Mouse (Mus musculus) embryonic fibroblast, embryonic 13.5 days (primary cell): Measurements from ENCODE around the gene Ablim2. TPM values are rescaled to one million over a fixed set of nuclear protein-coding genes. Genes with fewer than 3 reads are reported as not detected.

Experiments
- H3K27ac ChIP-seq: 2 replicates; pipeline ENCODE4 v1.5.1; 2012; ENCODE audit warnings: low read length, control low read depth, inconsistent platforms; ENCODE audit not compliant: insufficient read depth
- H3K4me1 ChIP-seq: 2 replicates; pipeline ENCODE4 v1.6.1; 2011; ENCODE audit warnings: low read length; ENCODE audit not compliant: control insufficient read depth, insufficient read depth
- H3K4me3 ChIP-seq: 2 replicates; pipeline ENCODE4 v1.5.1; 2011; ENCODE audit warnings: mild to moderate bottlenecking, control low read depth, low read length; ENCODE audit not compliant: insufficient read depth
- CTCF ChIP-seq: IDR thresholded peaks from 2 replicates; pipeline ENCODE4 v1.5.1; 2011; ENCODE audit warnings: mild to moderate bottlenecking, control low read depth, low read length, moderate library complexity, borderline replicate concordance; ENCODE audit not compliant: insufficient read depth
- POLR2A ChIP-seq: IDR thresholded peaks from 2 replicates; pipeline ENCODE4 v1.6.1; 2011; ENCODE audit warnings: low read depth, mild to moderate bottlenecking, control low read depth, low read length, moderate library complexity
- polyA plus RNA-seq: library from polyadenylated mRNA; stranded (reverse); fragments of >200 nt; gene quantifications from 2 replicates; pipeline ENCODE4 v1.2.4, GENCODE M21; 2011; ENCODE audit warnings: low read depth; ENCODE audit not compliant: missing spikeins, insufficient read length

Gene Ablim2
- not detected in 2 replicates for polyA plus RNA-seq

- Histone ChIP-seq H3K4me3 (peak within 1 kb of the TSS; percentile 50), H3K4me1 (no peaks in the 10 kb centered on the region), H3K27ac (no peak within 1 kb of the TSS)
- no peak for TF ChIP-seq CTCF
- no peak for TF ChIP-seq POLR2A
Observed at GRCm38 (mm10) chr5:35757639-35758001, at the start of gene Ablim2. Ablim2 (plus strand) TSS chr5:35757880.

- H3K4me1 ChIP-seq: no peaks in the 10 kb centered on the region
- no peak overlapping the region for H3K4me3 ChIP-seq
- no peak overlapping the region for H3K27ac ChIP-seq
- no peak for TF ChIP-seq CTCF
- TF ChIP-seq POLR2A: no peak
Observed at GRCm38 (mm10) chr5:35710481-35710880, 47.2 kb upstream of the Ablim2 start.

- no peak overlapping the region for H3K27ac ChIP-seq
- no peaks in the 10 kb centered on the region for H3K4me1 ChIP-seq
- H3K4me3 ChIP-seq: no peak overlapping the region
- no peak for TF ChIP-seq POLR2A
- TF ChIP-seq CTCF: no peak
Observed at GRCm38 (mm10) chr5:35710931-35711330, 46.7 kb upstream of the Ablim2 start.

GRCm38 (mm10) chr5:35712517-35712916 lies 45.2 kb upstream of the Ablim2 start:
- no peak for TF ChIP-seq CTCF
- no peak for TF ChIP-seq POLR2A
- H3K27ac ChIP-seq: no peak overlapping the region

GRCm38 (mm10) chr5:35713649-35714354 lies 43.9 kb upstream of the Ablim2 start:
- peak; percentile 95 for TF ChIP-seq CTCF
- no peak for TF ChIP-seq POLR2A
- H3K4me1 ChIP-seq: no peaks in the 10 kb centered on the region
- no peak overlapping the region for H3K4me3 ChIP-seq
- H3K27ac ChIP-seq: no peak overlapping the region

More at GRCm38 (mm10) chr5:35712517-35712916, 45.2 kb upstream of the Ablim2 start:
- H3K4me1 ChIP-seq: no peaks in the 10 kb centered on the region
- H3K4me3 ChIP-seq: no peak overlapping the region

GRCm38 (mm10) chr5:35717455-35717854 lies 40.2 kb upstream of the Ablim2 start:
- no peaks in the 10 kb centered on the region for H3K4me1 ChIP-seq
- no peak overlapping the region for H3K4me3 ChIP-seq
- TF ChIP-seq CTCF (no peak), POLR2A (no peak)
- H3K27ac ChIP-seq: no peak overlapping the region

GRCm38 (mm10) chr5:35717946-35718345 lies 39.7 kb upstream of the Ablim2 start:
- H3K4me3 ChIP-seq: no peak overlapping the region
- TF ChIP-seq CTCF: no peak
- no peak for TF ChIP-seq POLR2A
- no peak overlapping the region for H3K27ac ChIP-seq
- no peaks in the 10 kb centered on the region for H3K4me1 ChIP-seq

- no peak for TF ChIP-seq CTCF
- TF ChIP-seq POLR2A: no peak
- H3K27ac ChIP-seq: no peak overlapping the region
- H3K4me1 ChIP-seq: no peaks in the 10 kb centered on the region
- no peak overlapping the region for H3K4me3 ChIP-seq
Observed at GRCm38 (mm10) chr5:35718817-35719216, 38.9 kb upstream of the Ablim2 start.

GRCm38 (mm10) chr5:35719343-35719742 lies 38.3 kb upstream of the Ablim2 start:
- no peak overlapping the region for H3K27ac ChIP-seq
- TF ChIP-seq CTCF (no peak), POLR2A (no peak)
- H3K4me1 ChIP-seq: no peaks in the 10 kb centered on the region
- H3K4me3 ChIP-seq: no peak overlapping the region

GRCm38 (mm10) chr5:35719880-35720279 lies 37.8 kb upstream of the Ablim2 start:
- H3K4me1 ChIP-seq: no peaks in the 10 kb centered on the region
- TF ChIP-seq POLR2A (no peak), CTCF (no peak)
- no peak overlapping the region for H3K27ac ChIP-seq
- H3K4me3 ChIP-seq: no peak overlapping the region
